Mouse (Mus musculus) forebrain, embryonic 11.5 days (tissue): ENCODE results near the gene B3gntl1. TPM values are rescaled to one million over a fixed set of nuclear protein-coding genes. Genes with fewer than 3 reads are reported as not detected.

Experiments used
- ATAC-seq: fragments of 200-750 bp; cut with Nextera tagmentation; replicated peaks from 2 replicates; pipeline ENCODE4 v1.8.0; 2017; ENCODE audit warnings: moderate TSS enrichment; ENCODE audit not compliant: low FRiP score
- DNase-seq: peaks from one replicate; pipeline ENCODE4 v3.0.0-alpha.2; 2017; ENCODE audit warnings: low spot score
- H3K27ac ChIP-seq: fragments of 300-500 bp; sonication (generic); 2 replicates; pipeline ENCODE4 v1.5.1; 2014; ENCODE audit warnings: low read depth, low read length
- H3K27me3 ChIP-seq: fragments of 300-500 bp; sonication (generic); 2 replicates; pipeline ENCODE4 v1.6.1; 2014; ENCODE audit warnings: mild to moderate bottlenecking, low read length, mixed read lengths; ENCODE audit not compliant: control insufficient read depth, insufficient read depth
- H3K36me3 ChIP-seq: fragments of 300-500 bp; sonication (generic); 2 replicates; pipeline ENCODE4 v1.6.1; 2014; ENCODE audit warnings: mild to moderate bottlenecking, low read length, moderate library complexity, mixed read lengths; ENCODE audit not compliant: control insufficient read depth, insufficient read depth
- H3K4me1 ChIP-seq: fragments of 300-500 bp; sonication (generic); replicated peaks from 2 replicates; pipeline ENCODE4 v1.6.1; 2014; ENCODE audit warnings: low read length, mixed read lengths; ENCODE audit not compliant: control insufficient read depth, insufficient read depth
- H3K4me2 ChIP-seq: fragments of 300-500 bp; sonication (generic); 2 replicates; pipeline ENCODE4 v1.6.1; 2014; ENCODE audit warnings: low read depth, mild to moderate bottlenecking, low read length, moderate library complexity, mixed read lengths; ENCODE audit not compliant: severe bottlenecking
- H3K4me3 ChIP-seq: fragments of 300-500 bp; sonication (generic); 2 replicates; pipeline ENCODE4 v1.5.1; 2014; ENCODE audit warnings: low read depth, low read length
- H3K9ac ChIP-seq: fragments of 300-500 bp; sonication (generic); 2 replicates; pipeline ENCODE4 v1.6.1; 2014; ENCODE audit warnings: low read length
- H3K9me3 ChIP-seq: fragments of 300-500 bp; sonication (generic); 2 replicates; pipeline ENCODE4 v1.6.1; 2016; ENCODE audit warnings: low read length, mixed read lengths; ENCODE audit not compliant: control insufficient read depth
- WGBS: fragments of 180-500 bp; shearing (Covaris S2); extraction: QIAGEN DNeasy Blood & Tissue Kit; methylation state at CpG from one replicate; pipeline ENCODE4 v1.1.7; 2014; 5-methylcytosine and 5-hydroxymethylcytosine counted together
- polyA plus RNA-seq: library from polyadenylated mRNA; unstranded; fragments of >200 nt; fragmentation: Nextera tagmentation; extraction: Ambion mirVana; gene quantifications from 2 replicates; pipeline ENCODE4 v1.2.1, GENCODE M21; 2014

B3gntl1 gene
- polyA plus RNA-seq, 1 experiment from 2014 or later, result 7.6 TPM

GRCm38 (mm10) chr11:121649900-121650299 is 23.1 kb downstream of the B3gntl1 start:
- Histone ChIP-seq H3K9me3 (no peaks in the 10 kb centered on the region), H3K4me2 (no peak overlapping the region), H3K27ac (no peak overlapping the region), H3K4me1 (no peaks in the 10 kb centered on the region), H3K27me3 (no peaks in the 10 kb centered on the region), H3K36me3 (no peaks in the 10 kb centered on the region), H3K4me3 (no peak overlapping the region), H3K9ac (no peak overlapping the region)
- no peak for ATAC-seq
- WGBS, result 84% methylated on average over 10 of the region's 10 CpGs
- no peak for DNase-seq

- DNase-seq, result no peak
- Histone ChIP-seq H3K27me3 (no peaks in the 10 kb centered on the region), H3K36me3 (no peaks in the 10 kb centered on the region), H3K27ac (no peak overlapping the region), H3K4me1 (no peaks in the 10 kb centered on the region), H3K9ac (no peak overlapping the region), H3K9me3 (no peaks in the 10 kb centered on the region), H3K4me2 (no peak overlapping the region), H3K4me3 (no peak overlapping the region)
- no peak for ATAC-seq
- 92% methylated on average over 5 of the region's 5 CpGs for WGBS
Measured at GRCm38 (mm10) chr11:121648166-121648565, 24.8 kb downstream of the B3gntl1 start.

GRCm38 (mm10) chr11:121647321-121647720 is 25.6 kb downstream of the B3gntl1 start:
- WGBS, result 86% methylated on average over 9 of the region's 9 CpGs

GRCm38 (mm10) chr11:121645394-121645793 is 27.6 kb downstream of the B3gntl1 start:
- Histone ChIP-seq H3K27me3 (no peaks in the 10 kb centered on the region), H3K36me3 (no peaks in the 10 kb centered on the region), H3K4me3 (no peak overlapping the region), H3K4me1 (no peaks in the 10 kb centered on the region), H3K27ac (no peak overlapping the region), H3K9ac (no peak overlapping the region), H3K4me2 (no peak overlapping the region), H3K9me3 (no peaks in the 10 kb centered on the region)
- WGBS, result 90% methylated on average over 6 of the region's 6 CpGs
- DNase-seq (no peak), ATAC-seq (no peak)

More at GRCm38 (mm10) chr11:121647321-121647720, 25.6 kb downstream of the B3gntl1 start:
- no peaks in the 10 kb centered on the region for H3K36me3 ChIP-seq
- H3K4me3 ChIP-seq, result no peak overlapping the region
- H3K4me2 ChIP-seq, result no peak overlapping the region
- H3K9ac ChIP-seq, result no peak overlapping the region
- H3K9me3 ChIP-seq, result no peaks in the 10 kb centered on the region
- DNase-seq, result no peak
- ATAC-seq, result no peak
- no peak overlapping the region for H3K27ac ChIP-seq
- no peaks in the 10 kb centered on the region for H3K27me3 ChIP-seq
- H3K4me1 ChIP-seq, result no peaks in the 10 kb centered on the region

- Histone ChIP-seq H3K9me3 (no peaks in the 10 kb centered on the region), H3K4me3 (no peak overlapping the region), H3K36me3 (no peaks in the 10 kb centered on the region; the same call in 1 of the 2 replicates), H3K9ac (no peak overlapping the region), H3K4me2 (no peak overlapping the region), H3K27ac (no peak overlapping the region), H3K27me3 (no peaks in the 10 kb centered on the region), H3K4me1 (no peaks in the 10 kb centered on the region)
- DNase-seq (no peak), ATAC-seq (no peak)
- WGBS, result 66% methylated on average over 2 of the region's 2 CpGs
Measured at GRCm38 (mm10) chr11:121641501-121642145, 31.3 kb downstream of the B3gntl1 start.

GRCm38 (mm10) chr11:121636646-121637045 is 36.3 kb downstream of the B3gntl1 start:
- no peak overlapping the region for H3K4me2 ChIP-seq
- no peak overlapping the region for H3K4me3 ChIP-seq
- H3K27me3 ChIP-seq, result no peaks in the 10 kb centered on the region
- no peak for DNase-seq
- no peak overlapping the region for H3K27ac ChIP-seq
- no peak for ATAC-seq
- no peak overlapping the region for H3K9ac ChIP-seq
- H3K4me1 ChIP-seq, result no peaks in the 10 kb centered on the region
- no peaks in the 10 kb centered on the region; the same call in 1 of the 2 replicates for H3K36me3 ChIP-seq
- 97% methylated on average over 10 of the region's 10 CpGs for WGBS
- no peaks in the 10 kb centered on the region for H3K9me3 ChIP-seq

- H3K27me3 ChIP-seq, result no peaks in the 10 kb centered on the region
- H3K9me3 ChIP-seq, result no peaks in the 10 kb centered on the region
- H3K4me3 ChIP-seq, result no peak overlapping the region
- 88% methylated on average over 7 of the region's 7 CpGs for WGBS
- H3K9ac ChIP-seq, result no peak overlapping the region
- no peak overlapping the region for H3K4me2 ChIP-seq
- H3K4me1 ChIP-seq, result no peaks in the 10 kb centered on the region
- DNase-seq (no peak), ATAC-seq (no peak)
- no peaks in the 10 kb centered on the region for H3K36me3 ChIP-seq
- H3K27ac ChIP-seq, result no peak overlapping the region
Measured at GRCm38 (mm10) chr11:121631410-121631809, 41.5 kb downstream of the B3gntl1 start.

- Histone ChIP-seq H3K27me3 (no peaks in the 10 kb centered on the region), H3K9me3 (no peaks in the 10 kb centered on the region), H3K4me3 (no peak overlapping the region), H3K36me3 (no peaks in the 10 kb centered on the region), H3K27ac (no peak overlapping the region), H3K4me2 (no peak overlapping the region), H3K9ac (no peak overlapping the region), H3K4me1 (no peaks in the 10 kb centered on the region)
- DNase-seq, result no peak
- no peak for ATAC-seq
- 79% methylated on average over 4 of the region's 4 CpGs for WGBS
Measured at GRCm38 (mm10) chr11:121630406-121630805, 42.5 kb downstream of the B3gntl1 start.

- H3K9me3 ChIP-seq, result no peaks in the 10 kb centered on the region
- H3K4me3 ChIP-seq, result no peak overlapping the region
- ATAC-seq (no peak), DNase-seq (no peak)
- 93% methylated on average over 6 of the region's 6 CpGs for WGBS
- no peak overlapping the region for H3K27ac ChIP-seq
- H3K36me3 ChIP-seq, result no peaks in the 10 kb centered on the region
- H3K4me2 ChIP-seq, result no peak overlapping the region
- H3K27me3 ChIP-seq, result no peaks in the 10 kb centered on the region
- no peaks in the 10 kb centered on the region for H3K4me1 ChIP-seq
- H3K9ac ChIP-seq, result no peak overlapping the region
Measured at GRCm38 (mm10) chr11:121629529-121629928, 43.4 kb downstream of the B3gntl1 start.
